Mouse (Mus musculus): ENCODE data around the gene Atf1. TPM values are rescaled to one million over a fixed set of nuclear protein-coding genes. Genes with fewer than 3 reads are reported as not detected.
A peak's percentile ranks its signal among the peaks of the same experiment; 100 is the strongest.
"Not testable (repeated sequence)": the region's sequence is repeated elsewhere in the genome, so short reads cannot be mapped to it uniquely, and the experiment has no call there.

Atf1 gene
- total RNA-seq, 1 experiment, result 47.2 TPM

- peak overlapping the region; percentile 95 for H3K27ac ChIP-seq (ENCODE audit: insufficient read depth, low read depth, low read length, poor library complexity, severe bottlenecking)
- no peak for DNase-seq (ENCODE audit: low read depth, low spot score)
- H3K36me3 ChIP-seq (ENCODE audit: control insufficient read depth, insufficient read depth, low read length, poor library complexity, severe bottlenecking), result peaks cover 24% of the 10 kb centered on the region
- TF ChIP-seq ZNF384 (IDR thresholded peaks at IDR 0.05; ENCODE audit: low read depth, low read length) (no peak), MAFK (IDR thresholded peaks at IDR 0.05; ENCODE audit: insufficient read depth, low read depth, low read length) (no peak), CHD2 (IDR thresholded peaks at IDR 0.05; ENCODE audit: low read depth, low read length) (no peak), HCFC1 (IDR thresholded peaks at IDR 0.05; ENCODE audit: borderline replicate concordance, insufficient read depth, low read length) (no peak), ZC3H11A (IDR thresholded peaks at IDR 0.05; ENCODE audit: borderline replicate concordance, low read depth, low read length) (no peak)
- in situ Hi-C loops (cut with MboI; ENCODE audit: low sequenced_read_pairs in 2 of 2, unreplicated experiment in 2 of 2), result no loop called here
- peak overlapping the region in 1 of 2 experiments; percentile 29; a peak in 1 of 4 replicates for H3K4me3 ChIP-seq (ENCODE audit: insufficient read depth in 1 of 2, low read depth in 1 of 2, low read length in 2 of 2, poor library complexity in 1 of 2, severe bottlenecking in 1 of 2)
- H3K9ac ChIP-seq (ENCODE audit: insufficient read depth, low read depth, low read length, poor library complexity, severe bottlenecking), result peak overlapping the region; percentile 12; the same call in 1 of the 2 replicates
- H3K9me3 ChIP-seq (ENCODE audit: control insufficient read depth, insufficient read depth, low read depth, low read length), result peaks cover 7% of the 10 kb centered on the region
- peaks cover 18 to 23% of the 10 kb centered on the region in 2 experiments for H3K4me1 ChIP-seq (ENCODE audit: control insufficient read depth in 2 of 2, insufficient read depth in 2 of 2, low read length in 2 of 2, poor library complexity in 1 of 2)
These were observed 35.8 kb downstream of the Atf1 start for GRCm38 (mm10) chr15:100263246-100263905.

GRCm38 (mm10) chr15:100265586-100266325, 38.1 kb downstream of the Atf1 start:
- Histone ChIP-seq H3K9me3 (ENCODE audit: control insufficient read depth, insufficient read depth, low read depth, low read length) (peaks cover 7% of the 10 kb centered on the region), H3K27ac (ENCODE audit: insufficient read depth, low read depth, low read length, poor library complexity, severe bottlenecking) (no peak overlapping the region; the same call in 1 of the 2 replicates), H3K36me3 (ENCODE audit: control insufficient read depth, insufficient read depth, low read length, poor library complexity, severe bottlenecking) (peaks cover 18% of the 10 kb centered on the region), H3K4me1 (ENCODE audit: control insufficient read depth in 2 of 2, insufficient read depth in 2 of 2, low read length in 2 of 2, poor library complexity in 1 of 2) (peaks cover 11 to 16% of the 10 kb centered on the region in 2 experiments), H3K9ac (ENCODE audit: insufficient read depth, low read depth, low read length, poor library complexity, severe bottlenecking) (no peak overlapping the region), H3K4me3 (ENCODE audit: insufficient read depth in 1 of 2, low read depth in 1 of 2, low read length in 2 of 2, poor library complexity in 1 of 2, severe bottlenecking in 1 of 2) (no peak overlapping the region)
- in situ Hi-C loops (cut with MboI; ENCODE audit: low sequenced_read_pairs in 2 of 2, unreplicated experiment in 2 of 2), result no loop called here
- no peak for TF ChIP-seq ZNF384 (IDR thresholded peaks at IDR 0.05; ENCODE audit: low read depth, low read length)
- no peak for TF ChIP-seq MAFK (IDR thresholded peaks at IDR 0.05; ENCODE audit: insufficient read depth, low read depth, low read length)
- no peak for TF ChIP-seq HCFC1 (IDR thresholded peaks at IDR 0.05; ENCODE audit: borderline replicate concordance, insufficient read depth, low read length)
- TF ChIP-seq CHD2 (IDR thresholded peaks at IDR 0.05; ENCODE audit: low read depth, low read length), result no peak
- TF ChIP-seq ZC3H11A (IDR thresholded peaks at IDR 0.05; ENCODE audit: borderline replicate concordance, low read depth, low read length), result no peak
- no peak for DNase-seq (ENCODE audit: low read depth, low spot score)

GRCm38 (mm10) chr15:100268916-100269315, 41.3 kb downstream of the Atf1 start:
- no peak for DNase-seq (ENCODE audit: low read depth, low spot score)
- Histone ChIP-seq H3K4me1 (ENCODE audit: control insufficient read depth in 2 of 2, insufficient read depth in 2 of 2, low read length in 2 of 2, poor library complexity in 1 of 2) (no peaks in the 10 kb centered on the region; a peak in 1 of 4 replicates), H3K9ac (ENCODE audit: insufficient read depth, low read depth, low read length, poor library complexity, severe bottlenecking) (no peak overlapping the region), H3K36me3 (ENCODE audit: control insufficient read depth, insufficient read depth, low read length, poor library complexity, severe bottlenecking) (peaks cover 11% of the 10 kb centered on the region; the same call in 1 of the 2 replicates), H3K9me3 (ENCODE audit: control insufficient read depth, insufficient read depth, low read depth, low read length) (peaks cover 7% of the 10 kb centered on the region), H3K4me3 (ENCODE audit: insufficient read depth in 1 of 2, low read depth in 1 of 2, low read length in 2 of 2, poor library complexity in 1 of 2, severe bottlenecking in 1 of 2) (no peak overlapping the region), H3K27ac (ENCODE audit: insufficient read depth, low read depth, low read length, poor library complexity, severe bottlenecking) (peak overlapping the region; percentile 99)
- in situ Hi-C loops (cut with MboI; ENCODE audit: low sequenced_read_pairs in 2 of 2, unreplicated experiment in 2 of 2), result no loop called here
- TF ChIP-seq ZNF384 (IDR thresholded peaks at IDR 0.05; ENCODE audit: low read depth, low read length) (no peak), ZC3H11A (IDR thresholded peaks at IDR 0.05; ENCODE audit: borderline replicate concordance, low read depth, low read length) (no peak), MAFK (IDR thresholded peaks at IDR 0.05; ENCODE audit: insufficient read depth, low read depth, low read length) (no peak), CHD2 (IDR thresholded peaks at IDR 0.05; ENCODE audit: low read depth, low read length) (no peak), HCFC1 (IDR thresholded peaks at IDR 0.05; ENCODE audit: borderline replicate concordance, insufficient read depth, low read length) (no peak)

- H3K36me3 ChIP-seq (ENCODE audit: control insufficient read depth, insufficient read depth, low read length, poor library complexity, severe bottlenecking), result peaks cover 11% of the 10 kb centered on the region; the same call in 1 of the 2 replicates
- peak; percentile 93 for DNase-seq (ENCODE audit: low read depth, low spot score)
- no peaks in the 10 kb centered on the region; a peak in 1 of 4 replicates for H3K4me1 ChIP-seq (ENCODE audit: control insufficient read depth in 2 of 2, insufficient read depth in 2 of 2, low read length in 2 of 2, poor library complexity in 1 of 2)
- in situ Hi-C loops (cut with MboI; ENCODE audit: low sequenced_read_pairs in 2 of 2, unreplicated experiment in 2 of 2), result no loop called here
- TF ChIP-seq ZC3H11A (IDR thresholded peaks at IDR 0.05; ENCODE audit: borderline replicate concordance, low read depth, low read length) (no peak), ZNF384 (IDR thresholded peaks at IDR 0.05; ENCODE audit: low read depth, low read length) (no peak), HCFC1 (IDR thresholded peaks at IDR 0.05; ENCODE audit: borderline replicate concordance, insufficient read depth, low read length) (no peak)
- peaks cover 7% of the 10 kb centered on the region for H3K9me3 ChIP-seq (ENCODE audit: control insufficient read depth, insufficient read depth, low read depth, low read length)
- peak overlapping the region; percentile 73 to 82 for H3K4me3 ChIP-seq (ENCODE audit: insufficient read depth in 1 of 2, low read depth in 1 of 2, low read length in 2 of 2, poor library complexity in 1 of 2, severe bottlenecking in 1 of 2)
- peak overlapping the region; percentile 99 for H3K27ac ChIP-seq (ENCODE audit: insufficient read depth, low read depth, low read length, poor library complexity, severe bottlenecking)
- peak overlapping the region; percentile 94 for H3K9ac ChIP-seq (ENCODE audit: insufficient read depth, low read depth, low read length, poor library complexity, severe bottlenecking)
These were observed 42.2 kb downstream of the Atf1 start for GRCm38 (mm10) chr15:100269776-100270175.

- H3K9me3 ChIP-seq (ENCODE audit: control insufficient read depth, insufficient read depth, low read depth, low read length); H3K36me3 ChIP-seq (ENCODE audit: control insufficient read depth, insufficient read depth, low read length, poor library complexity, severe bottlenecking); DNase-seq (ENCODE audit: low read depth, low spot score); in situ Hi-C loops (cut with MboI; ENCODE audit: low sequenced_read_pairs in 2 of 2, unreplicated experiment in 2 of 2); H3K4me1 ChIP-seq (ENCODE audit: control insufficient read depth in 2 of 2, insufficient read depth in 2 of 2, low read length in 2 of 2, poor library complexity in 1 of 2): not testable (repeated sequence)
- Histone ChIP-seq H3K4me3 (ENCODE audit: insufficient read depth in 1 of 2, low read depth in 1 of 2, low read length in 2 of 2, poor library complexity in 1 of 2, severe bottlenecking in 1 of 2) (peak overlapping the region; percentile 73 to 82), H3K9ac (ENCODE audit: insufficient read depth, low read depth, low read length, poor library complexity, severe bottlenecking) (peak overlapping the region; percentile 94), H3K27ac (ENCODE audit: insufficient read depth, low read depth, low read length, poor library complexity, severe bottlenecking) (peak overlapping the region; percentile 99)
These were observed 43.0 kb downstream of the Atf1 start for GRCm38 (mm10) chr15:100270609-100271008.
